In genomic region chr11:86591301-86591845, GRCm38 (mm10) we compare ENCODE assay signal across 30 mouse cellular contexts. TPM values are rescaled to one million over a fixed set of nuclear protein-coding genes. Genes with fewer than 3 reads are reported as not detected.
DNase-seq lines count a peak whose midpoint lies in the region; ATAC-seq and TF ChIP-seq lines count a peak whose summit lies in the region.
"Had no signal": no experiment of that assay in that cellular context is flagged by ENCODE, and none has a peak within 500 bp of the region (broad histone marks: within the 10 kb centered on the region; RNA-seq: fewer than 3 reads in every experiment).

No protein-coding gene starts in this region.

- intact Hi-C loops in left cerebral cortex, adult 2 months (cut with DNase I): no loop called here

- whole genome bisulfite sequencing in lung, postnatal 0 days: 58% methylated on average over 4 of the region's 4 CpGs
- WGBS in small intestine, adult 2 months: 53% methylated on average over 4 of the region's 4 CpGs

- no peaks in the 10 kb centered on the region for H3K27me3 ChIP-seq in lung, postnatal 0 days (replicated peaks; ENCODE audit: insufficient read depth, low read length)
- no peaks in the 10 kb centered on the region for H3K27me3 ChIP-seq in MEL (ENCODE audit: control insufficient read depth in 1 of 2, insufficient read depth in 2 of 2, low read length in 2 of 2)
- H3K27me3 ChIP-seq in small intestine, adult 2 months (ENCODE audit: control insufficient read depth, insufficient read depth, low read length): no peaks in the 10 kb centered on the region
- H3K27me3 ChIP-seq: embryonic facial prominence, embryonic 13.5 days; heart, embryonic 15.5 days; intestine, embryonic 15.5 days; limb, embryonic 15.5 days; midbrain, embryonic 12.5 days; Patski had no signal

- no peak for TF ChIP-seq CTCF in lung, postnatal 0 days (IDR thresholded peaks at IDR 0.05)
- no peak for TF ChIP-seq CTCF in MEL (IDR thresholded peaks at IDR 0.05 in 2 of 3, conservative IDR thresholded peaks at IDR 0.05 in 1 of 3; ENCODE audit: control insufficient read depth in 1 of 3, insufficient read depth in 1 of 3, low read depth in 2 of 3, low read length in 3 of 3, poor library complexity in 1 of 3, severe bottlenecking in 1 of 3)
- TF ChIP-seq CTCF in small intestine, adult 2 months (IDR thresholded peaks at IDR 0.05; ENCODE audit: extremely low read depth, insufficient read length, insufficient replicate concordance, low read depth, low read length): no peak
- no peak for TF ChIP-seq CTCF in left cerebral cortex, adult 2 months (IDR thresholded peaks at IDR 0.05)

- H3K9ac ChIP-seq in lung, postnatal 0 days (replicated peaks; ENCODE audit: low read depth): no peak overlapping the region
- H3K9ac ChIP-seq in MEL (ENCODE audit: control insufficient read depth, low read depth, low read length, poor library complexity, severe bottlenecking): no peak overlapping the region
- H3K9ac ChIP-seq: embryonic facial prominence, embryonic 13.5 days; forebrain, postnatal 0 days; heart, embryonic 15.5 days; intestine, embryonic 15.5 days; limb, embryonic 15.5 days; midbrain, embryonic 12.5 days had no signal

- H3K27ac ChIP-seq in lung, postnatal 0 days (ENCODE audit: low read length): 0 out of 2 replicates have a peak overlapping the region, but pooled peaks have one; percentile 82
- peak overlapping the region; percentile 100 for H3K27ac ChIP-seq in MEL (ENCODE audit: control insufficient read depth, low read depth, low read length)
- peak overlapping the region; percentile 49 for H3K27ac ChIP-seq in small intestine, adult 2 months (ENCODE audit: insufficient read depth, low read depth, low read length)
- H3K27ac ChIP-seq in left cerebral cortex, adult 2 months: no peak overlapping the region
- H3K27ac ChIP-seq: embryonic facial prominence, embryonic 13.5 days; intestine, embryonic 15.5 days; kidney, postnatal 0 days; limb, embryonic 10.5 days; limb, embryonic 15.5 days; midbrain, embryonic 12.5 days had no signal

- no peak for TF ChIP-seq RAD21 in MEL (IDR thresholded peaks at IDR 0.05; ENCODE audit: low read depth, low read length)

- peak; percentile 55 for DNase-seq in CD4-positive, CD25-positive, alpha-beta regulatory T cell, adult 2 months (ENCODE audit: low read depth, low spot score)
- DNase-seq in lung, postnatal 0 days (ENCODE audit: low spot score): no peak
- no peak for DNase-seq in lung, postnatal 25 days (ENCODE audit: low spot score)
- peak; percentile 56 for DNase-seq in MEL (ENCODE audit: low read depth, low spot score)
- DNase-seq in testis, postnatal 14 days (ENCODE audit: low spot score): no peak
- DNase-seq in left cerebral cortex, adult 2 months (ENCODE audit: extremely low spot score in 1 of 2, low spot score in 2 of 2): no peak
- DNase-seq: adrenal gland, postnatal 14 days; cerebellum, adult 11-12 months; cerebellum, adult 9-11 months; forebrain, postnatal 0 days; gastrocnemius, postnatal 10 days; kidney, adult 8-10 months; kidney, postnatal 4 days; layer of hippocampus, postnatal 36 days; lung, postnatal 10 days; thymus, adult 18-20 months; thymus, postnatal 25 days had no signal

- no peak for ATAC-seq in CD4-positive, CD25-positive, alpha-beta regulatory T cell, adult 4 months
- no peak for ATAC-seq in lung, postnatal 0 days
- ATAC-seq: forebrain, postnatal 0 days; hindbrain, embryonic 16.5 days; intestine, embryonic 15.5 days; Patski had no signal

- no peak for TF ChIP-seq POLR2A in MEL (IDR thresholded peaks at IDR 0.05; ENCODE audit: control insufficient read depth in 1 of 2, insufficient read depth in 1 of 2, low read depth in 1 of 2, low read length in 2 of 2, poor library complexity in 1 of 2)
- TF ChIP-seq POLR2A in small intestine, adult 2 months (IDR thresholded peaks at IDR 0.05; ENCODE audit: low read depth, low read length): no peak

- no peaks in the 10 kb centered on the region for H3K36me3 ChIP-seq in lung, postnatal 0 days (ENCODE audit: insufficient read depth, low read length)
- peaks cover 0 to 56% of the 10 kb centered on the region in 2 experiments; a peak in 2 of 4 replicates for H3K36me3 ChIP-seq in MEL (ENCODE audit: control insufficient read depth in 1 of 2, insufficient read depth in 2 of 2, low read length in 2 of 2)
- H3K36me3 ChIP-seq in small intestine, adult 2 months (ENCODE audit: control insufficient read depth, insufficient read depth, low read length): no peaks in the 10 kb centered on the region
- H3K36me3 ChIP-seq: heart, embryonic 15.5 days; intestine, embryonic 15.5 days; limb, embryonic 15.5 days; midbrain, embryonic 12.5 days had no signal

- H3K4me3 ChIP-seq in lung, postnatal 0 days (ENCODE audit: low read depth, low read length): no peak overlapping the region
- no peak overlapping the region for H3K4me3 ChIP-seq in MEL (ENCODE audit: control insufficient read depth in 1 of 2, insufficient read depth in 1 of 2, low read depth in 2 of 2, low read length in 2 of 2)
- no peak overlapping the region for H3K4me3 ChIP-seq in small intestine, adult 2 months (ENCODE audit: low read depth, low read length)
- H3K4me3 ChIP-seq in left cerebral cortex, adult 2 months: no peak overlapping the region
- H3K4me3 ChIP-seq: embryonic facial prominence, embryonic 13.5 days; erythroblast, embryonic 14.5 days; heart, embryonic 15.5 days; intestine, embryonic 15.5 days; limb, embryonic 10.5 days; limb, embryonic 15.5 days; midbrain, embryonic 12.5 days had no signal

- H3K9me3 ChIP-seq in lung, postnatal 0 days (ENCODE audit: low read length): no peaks in the 10 kb centered on the region
- no peaks in the 10 kb centered on the region for H3K9me3 ChIP-seq in MEL (replicated peaks; ENCODE audit: insufficient read depth, low read length)
- H3K9me3 ChIP-seq: embryonic facial prominence, embryonic 13.5 days; G1E; heart, embryonic 15.5 days; intestine, embryonic 15.5 days; limb, embryonic 10.5 days; limb, embryonic 15.5 days; midbrain, embryonic 12.5 days had no signal

- no peak overlapping the region for H3K4me2 ChIP-seq in lung, postnatal 0 days (replicated peaks; ENCODE audit: low read depth, low read length)
- H3K4me2 ChIP-seq: embryonic facial prominence, embryonic 13.5 days; heart, embryonic 15.5 days; intestine, embryonic 15.5 days; limb, embryonic 15.5 days; midbrain, embryonic 12.5 days had no signal

- no peak for TF ChIP-seq EP300 in lung, postnatal 0 days (IDR thresholded peaks at IDR 0.05)
- no peak for TF ChIP-seq EP300 in MEL (IDR thresholded peaks at IDR 0.05; ENCODE audit: low read depth in 1 of 2, low read length in 2 of 2)

- peaks cover 21% of the 10 kb centered on the region; the same call in 1 of the 2 replicates for H3K4me1 ChIP-seq in lung, postnatal 0 days (ENCODE audit: insufficient read depth, low read depth, low read length)
- peaks cover 29 to 35% of the 10 kb centered on the region in 2 experiments for H3K4me1 ChIP-seq in MEL (ENCODE audit: control insufficient read depth in 1 of 2, insufficient read depth in 2 of 2, low read length in 2 of 2)
- H3K4me1 ChIP-seq in small intestine, adult 2 months (ENCODE audit: control insufficient read depth, insufficient read depth, insufficient read length, low read length): peaks cover 14% of the 10 kb centered on the region

- H3K79me2 ChIP-seq in MEL (ENCODE audit: control insufficient read depth, insufficient read depth, low read length, poor library complexity): peaks cover 6% of the 10 kb centered on the region

TF ChIP-seq in MEL, 35 proteins besides CTCF, POLR2A, EP300 and RAD21:
- TF ChIP-seq ETS1 (IDR thresholded peaks at IDR 0.05; ENCODE audit: low read depth, low read length) (0 out of 2 replicates have a peak, but pooled peaks have one; percentile 28), USF2 (IDR thresholded peaks at IDR 0.05; ENCODE audit: borderline replicate concordance in 1 of 2, insufficient read depth in 1 of 2, low read depth in 1 of 2, low read length in 2 of 2) (no peak), ZMIZ1 (IDR thresholded peaks at IDR 0.05; ENCODE audit: low read depth, low read length) (no peak), TBP (IDR thresholded peaks at IDR 0.05; ENCODE audit: low read depth, low read length) (peak; percentile 14; the same call in 1 of the 2 replicates)

RNA-seq across cellular contexts. Expression of gene Tubd1, which starts 46.6 kb away (rescaled TPM):
- polyA plus RNA-seq in CD4-positive, CD25-positive, alpha-beta regulatory T cell, adult 4 months (2017; shearing (Covaris generic)): 1 to 10 TPM; 4.0 to 6.7 TPM
- polyA plus RNA-seq in lung, postnatal 0 days (2015; fragmentation: Nextera tagmentation; extraction: Ambion mirVana): 7.3 and 7.5 TPM in 2 replicates
- total RNA-seq in MEL (2012; rRNA removed): 21.5 and 23.4 TPM in 2 replicates
- 10 to 100 TPM in 1 of 2 experiments, not detected in 1; 14.4 TPM for polyA plus RNA-seq in MEL (2012; ENCODE audit: insufficient read depth in 1 of 2, insufficient read length in 2 of 2, low read depth in 1 of 2, low replicate concordance in 2 of 2, missing spikeins in 1 of 2)
- 0.93 and 1.2 TPM in 2 replicates for polyA plus RNA-seq in small intestine, adult 2 months (2012; rRNA removed)
- total RNA-seq in left cerebral cortex, adult 2 months (2021): 1 to 10 TPM; 5.3 to 6.8 TPM

RNA-seq across cellular contexts. Expression of gene Rps6kb1, which starts 46.8 kb away (rescaled TPM):
- 10 to 100 TPM; 58.9 to 62.5 TPM for polyA plus RNA-seq in CD4-positive, CD25-positive, alpha-beta regulatory T cell, adult 4 months (2017; shearing (Covaris generic))
- polyA plus RNA-seq in lung, postnatal 0 days (2015; fragmentation: Nextera tagmentation; extraction: Ambion mirVana): 35.5 and 35.6 TPM in 2 replicates
- 39.3 and 39.8 TPM in 2 replicates for total RNA-seq in MEL (2012; rRNA removed)
- 10 to 100 TPM; 49.4 to 73.6 TPM for polyA plus RNA-seq in MEL (2012; ENCODE audit: insufficient read depth in 1 of 2, insufficient read length in 2 of 2, low read depth in 1 of 2, low replicate concordance in 2 of 2, missing spikeins in 1 of 2)
- 1.5 and 3.9 TPM in 2 replicates for polyA plus RNA-seq in small intestine, adult 2 months (2012; rRNA removed)
- 10 to 100 TPM; 38.5 to 39.2 TPM for total RNA-seq in left cerebral cortex, adult 2 months (2021)

Comparison
In these comparisons a context has a peak if more than half of its experiments do, and no peak if none do; other contexts are left out.
1. DNase-seq: peak in CD4-positive, CD25-positive, alpha-beta regulatory T cell, adult 2 months (single experiment) and MEL (single experiment); none in lung, postnatal 0 days (single experiment), lung, postnatal 25 days (single experiment), testis, postnatal 14 days (single experiment) and left cerebral cortex, adult 2 months (0 of 2).